Mouse (Mus musculus) forebrain, embryonic 12.5 days (tissue): ENCODE results near the gene Phldb3. TPM values are rescaled to one million over a fixed set of nuclear protein-coding genes. Genes with fewer than 3 reads are reported as not detected.

Experiments used
- ATAC-seq: fragments of 200-750 bp; cut with Nextera tagmentation; 2 replicates; pipeline ENCODE4 v1.8.0; 2017; ENCODE audit warnings: moderate TSS enrichment; ENCODE audit not compliant: low FRiP score
- H3K27ac ChIP-seq: fragments of 300-500 bp; sonication (generic); 2 replicates; pipeline ENCODE4 v1.5.1; 2016; ENCODE audit warnings: mild to moderate bottlenecking
- H3K27me3 ChIP-seq: fragments of 300-500 bp; sonication (generic); 2 replicates; pipeline ENCODE4 v1.6.1; 2016; ENCODE audit warnings: mild to moderate bottlenecking
- H3K36me3 ChIP-seq: fragments of 300-500 bp; sonication (generic); replicated peaks from 2 replicates; pipeline ENCODE4 v1.6.1; 2016; ENCODE audit warnings: mild to moderate bottlenecking
- H3K4me1 ChIP-seq: fragments of 300-500 bp; sonication (generic); 2 replicates; pipeline ENCODE4 v1.6.1; 2016
- H3K4me2 ChIP-seq: fragments of 300-500 bp; sonication (generic); 2 replicates; pipeline ENCODE4 v1.6.1; 2016; ENCODE audit warnings: mild to moderate bottlenecking, moderate library complexity
- H3K4me3 ChIP-seq: fragments of 300-500 bp; sonication (generic); replicated peaks from 2 replicates; pipeline ENCODE4 v1.5.1; 2016; ENCODE audit warnings: mild to moderate bottlenecking
- H3K9ac ChIP-seq: fragments of 300-500 bp; sonication (generic); 2 replicates; pipeline ENCODE4 v1.6.1; 2016; ENCODE audit warnings: mild to moderate bottlenecking
- H3K9me3 ChIP-seq: fragments of 300-500 bp; sonication (generic); 2 replicates; pipeline ENCODE4 v1.6.1; 2016
- WGBS: fragments of 180-500 bp; shearing (Covaris S2); methylation state at CpG from one replicate; pipeline ENCODE4 v1.1.7; 2016; 5-methylcytosine and 5-hydroxymethylcytosine counted together
- polyA plus RNA-seq: library from polyadenylated mRNA; unstranded; fragments of >200 nt; fragmentation: Nextera tagmentation; extraction: Ambion mirVana; gene quantifications from 2 replicates; pipeline ENCODE4 v1.2.1, GENCODE M21; 2016

Phldb3 gene
- polyA plus RNA-seq, 1 experiment from 2014 or later = not detected

- Histone ChIP-seq H3K4me2 (no peak overlapping the region), H3K9me3 (no peaks in the 10 kb centered on the region)
- WGBS = 87% methylated on average over 6 of the region's 6 CpGs
These were observed 33.9 kb downstream of the Phldb3 start for GRCm38 (mm10) chr7:24644492-24644891.

GRCm38 (mm10) chr7:24644996-24645395 lies 34.4 kb downstream of the Phldb3 start:
- H3K9ac ChIP-seq = no peak overlapping the region
- no peak overlapping the region for H3K4me3 ChIP-seq
- no peak for ATAC-seq
- no peak overlapping the region for H3K27ac ChIP-seq
- H3K4me1 ChIP-seq = no peaks in the 10 kb centered on the region
- WGBS = 76% methylated on average over 7 of the region's 7 CpGs
- no peak overlapping the region for H3K4me2 ChIP-seq
- H3K27me3 ChIP-seq = peaks cover 18% of the 10 kb centered on the region
- no peaks in the 10 kb centered on the region for H3K36me3 ChIP-seq
- H3K9me3 ChIP-seq = no peaks in the 10 kb centered on the region

More at GRCm38 (mm10) chr7:24644492-24644891, 33.9 kb downstream of the Phldb3 start:
- ATAC-seq = no peak
- Histone ChIP-seq H3K9ac (no peak overlapping the region), H3K36me3 (no peaks in the 10 kb centered on the region), H3K4me1 (no peaks in the 10 kb centered on the region), H3K4me3 (no peak overlapping the region), H3K27ac (no peak overlapping the region), H3K27me3 (peaks cover 23% of the 10 kb centered on the region)

GRCm38 (mm10) chr7:24646486-24646885 lies 35.9 kb downstream of the Phldb3 start:
- H3K4me1 ChIP-seq = no peaks in the 10 kb centered on the region
- no peak overlapping the region for H3K4me3 ChIP-seq
- H3K9ac ChIP-seq = no peak overlapping the region
- peaks cover 5% of the 10 kb centered on the region; the same call in 1 of the 2 replicates for H3K27me3 ChIP-seq
- H3K36me3 ChIP-seq = no peaks in the 10 kb centered on the region
- no peak overlapping the region for H3K4me2 ChIP-seq
- no peak for ATAC-seq
- no peaks in the 10 kb centered on the region for H3K9me3 ChIP-seq
- H3K27ac ChIP-seq = no peak overlapping the region
- WGBS = 84% methylated on average over 7 of the region's 7 CpGs

- Histone ChIP-seq H3K27me3 (no peaks in the 10 kb centered on the region), H3K9me3 (no peaks in the 10 kb centered on the region), H3K4me2 (no peak overlapping the region), H3K36me3 (no peaks in the 10 kb centered on the region), H3K27ac (no peak overlapping the region), H3K9ac (no peak overlapping the region), H3K4me1 (no peaks in the 10 kb centered on the region), H3K4me3 (no peak overlapping the region)
- WGBS = 30% methylated on average over 7 of the region's 7 CpGs
- no peak for ATAC-seq
These were observed 43.1 kb downstream of the Phldb3 start for GRCm38 (mm10) chr7:24653681-24654080.

GRCm38 (mm10) chr7:24659737-24660357 lies 49.3 kb downstream of the Phldb3 start:
- H3K36me3 ChIP-seq = no peaks in the 10 kb centered on the region
- H3K27ac ChIP-seq = no peak overlapping the region
- H3K4me1 ChIP-seq = no peaks in the 10 kb centered on the region
- no peak overlapping the region for H3K4me3 ChIP-seq
- no peak overlapping the region for H3K4me2 ChIP-seq
- no peak overlapping the region for H3K9ac ChIP-seq
- no peak for ATAC-seq
- H3K9me3 ChIP-seq = no peaks in the 10 kb centered on the region
- 82% methylated on average over 12 of the region's 12 CpGs for WGBS
- H3K27me3 ChIP-seq = no peaks in the 10 kb centered on the region

- Histone ChIP-seq H3K9ac (no peak overlapping the region), H3K36me3 (no peaks in the 10 kb centered on the region), H3K4me2 (no peak overlapping the region), H3K27ac (no peak overlapping the region), H3K4me3 (no peak overlapping the region), H3K4me1 (no peaks in the 10 kb centered on the region), H3K27me3 (no peaks in the 10 kb centered on the region), H3K9me3 (no peaks in the 10 kb centered on the region)
- no peak for ATAC-seq
- 79% methylated on average over 17 of the region's 17 CpGs for WGBS
These were observed 50.7 kb downstream of the Phldb3 start for GRCm38 (mm10) chr7:24661118-24661904.

- Histone ChIP-seq H3K9ac (no peak overlapping the region), H3K4me2 (no peak overlapping the region), H3K4me1 (no peaks in the 10 kb centered on the region), H3K36me3 (no peaks in the 10 kb centered on the region), H3K4me3 (no peak overlapping the region), H3K27me3 (no peaks in the 10 kb centered on the region), H3K9me3 (no peaks in the 10 kb centered on the region), H3K27ac (no peak overlapping the region)
- ATAC-seq = peak; percentile 57; the same call in 1 of the 2 replicates
- WGBS = 16% methylated on average over 8 of the region's 8 CpGs
These were observed 52.0 kb downstream of the Phldb3 start for GRCm38 (mm10) chr7:24662575-24662974.

GRCm38 (mm10) chr7:24664301-24664700 lies 53.7 kb downstream of the Phldb3 start:
- no peak overlapping the region for H3K27ac ChIP-seq
- no peak overlapping the region for H3K9ac ChIP-seq
- no peaks in the 10 kb centered on the region for H3K27me3 ChIP-seq
- H3K4me3 ChIP-seq = no peak overlapping the region
- no peaks in the 10 kb centered on the region for H3K36me3 ChIP-seq
- WGBS = 32% methylated on average over 8 of the region's 8 CpGs
- H3K4me1 ChIP-seq = no peaks in the 10 kb centered on the region
- no peak overlapping the region for H3K4me2 ChIP-seq
- H3K9me3 ChIP-seq = no peaks in the 10 kb centered on the region
- ATAC-seq = no peak

GRCm38 (mm10) chr7:24664959-24665358 lies 54.4 kb downstream of the Phldb3 start:
- no peak overlapping the region for H3K4me3 ChIP-seq
- no peak overlapping the region for H3K4me2 ChIP-seq
- no peak overlapping the region for H3K9ac ChIP-seq
- H3K36me3 ChIP-seq = no peaks in the 10 kb centered on the region
- ATAC-seq = no peak
- 73% methylated on average over 9 of the region's 9 CpGs for WGBS
- no peaks in the 10 kb centered on the region for H3K4me1 ChIP-seq
- no peaks in the 10 kb centered on the region for H3K27me3 ChIP-seq
- no peaks in the 10 kb centered on the region for H3K9me3 ChIP-seq
- H3K27ac ChIP-seq = no peak overlapping the region

- 95% methylated on average over 23 of the region's 23 CpGs for WGBS
- no peaks in the 10 kb centered on the region for H3K36me3 ChIP-seq
- no peak overlapping the region for H3K4me2 ChIP-seq
- H3K27ac ChIP-seq = no peak overlapping the region
- H3K9ac ChIP-seq = no peak overlapping the region
- no peaks in the 10 kb centered on the region for H3K27me3 ChIP-seq
- no peak overlapping the region for H3K4me3 ChIP-seq
- ATAC-seq = no peak
- H3K9me3 ChIP-seq = no peaks in the 10 kb centered on the region
- no peaks in the 10 kb centered on the region for H3K4me1 ChIP-seq
These were observed 61.4 kb downstream of the Phldb3 start for GRCm38 (mm10) chr7:24671944-24672439.

- WGBS = 88% methylated on average over 9 of the region's 9 CpGs
These were observed 66.0 kb downstream of the Phldb3 start, which contains the start of gene Tex101 for GRCm38 (mm10) chr7:24676575-24676974. Tex101 (minus strand) TSS chr7:24676675.

More at GRCm38 (mm10) chr7:24676575-24676974, 66.0 kb downstream of the Phldb3 start, which contains the start of gene Tex101:
- no peak for ATAC-seq
- Histone ChIP-seq H3K9ac (no peak within 1 kb of the TSS), H3K36me3 (no peaks in the 10 kb centered on the region), H3K9me3 (no peaks in the 10 kb centered on the region), H3K27me3 (no peaks in the 10 kb centered on the region), H3K4me2 (no peak within 1 kb of the TSS), H3K4me3 (no peak within 1 kb of the TSS), H3K4me1 (no peaks in the 10 kb centered on the region), H3K27ac (no peak within 1 kb of the TSS)
